Mouse (Mus musculus) lung, postnatal 0 days (tissue): ENCODE data around the gene Lrrc2. TPM values are rescaled to one million over a fixed set of nuclear protein-coding genes. Genes with fewer than 3 reads are reported as not detected.

Source experiments
- ATAC-seq: fragments of 200-750 bp; cut with Nextera tagmentation; 2 replicates; pipeline ENCODE4 v1.8.0; 2017; ENCODE audit warnings: moderate library complexity
- DNase-seq: peaks from one replicate; pipeline ENCODE4 v3.0.0-alpha.2; 2016; ENCODE audit warnings: low spot score
- H3K27ac ChIP-seq: fragments of 300-500 bp; sonication (generic); 2 replicates; pipeline ENCODE4 v1.5.1; 2014; ENCODE audit warnings: antibody characterized with exemption, mild to moderate bottlenecking, low read length, mixed read lengths
- H3K27me3 ChIP-seq: fragments of 300-500 bp; sonication (generic); replicated peaks from 2 replicates; pipeline ENCODE4 v1.6.1; 2014; ENCODE audit warnings: low read length, mixed read lengths; ENCODE audit not compliant: insufficient read depth
- H3K36me3 ChIP-seq: fragments of 300-500 bp; sonication (generic); 2 replicates; pipeline ENCODE4 v1.6.1; 2014; ENCODE audit warnings: low read length, mixed read lengths; ENCODE audit not compliant: insufficient read depth
- H3K4me1 ChIP-seq: fragments of 300-500 bp; sonication (generic); 2 replicates; pipeline ENCODE4 v1.6.1; 2014; ENCODE audit warnings: antibody characterized with exemption, low read depth, low read length, mixed read lengths; ENCODE audit not compliant: insufficient read depth
- H3K4me2 ChIP-seq: fragments of 300-500 bp; sonication (generic); replicated peaks from 2 replicates; pipeline ENCODE4 v1.6.1; 2014; ENCODE audit warnings: low read depth, mild to moderate bottlenecking, low read length, moderate library complexity, mixed read lengths
- H3K4me3 ChIP-seq: fragments of 300-500 bp; sonication (generic); 2 replicates; pipeline ENCODE4 v1.5.1; 2014; ENCODE audit warnings: low read depth, low read length
- H3K9ac ChIP-seq: fragments of 300-500 bp; sonication (generic); replicated peaks from 2 replicates; pipeline ENCODE4 v1.6.1; 2014; ENCODE audit warnings: low read depth, mild to moderate bottlenecking
- H3K9me3 ChIP-seq: fragments of 300-500 bp; sonication (generic); 2 replicates; pipeline ENCODE4 v1.6.1; 2016; ENCODE audit warnings: low read length, mixed read lengths
- CTCF ChIP-seq: IDR thresholded peaks from 2 replicates; pipeline ENCODE4 v1.5.1; 2016; ENCODE audit warnings: antibody characterized with exemption, mild to moderate bottlenecking
- EP300 ChIP-seq: IDR thresholded peaks from 2 replicates; pipeline ENCODE4 v1.6.1; 2016; ENCODE audit warnings: antibody characterized with exemption, mild to moderate bottlenecking, control low read depth
- WGBS: fragments of 180-500 bp; shearing (Covaris S2); extraction: QIAGEN DNeasy Blood & Tissue Kit; methylation state at CpG from one replicate; pipeline ENCODE4 v1.1.7; 2014; 5-methylcytosine and 5-hydroxymethylcytosine counted together
- polyA plus RNA-seq: library from polyadenylated mRNA; unstranded; fragments of >200 nt; fragmentation: Nextera tagmentation; extraction: Ambion mirVana; gene quantifications from 2 replicates; pipeline ENCODE4 v1.2.1, GENCODE M21; 2015

The Lrrc2 gene
- polyA plus RNA-seq, 1 experiment from 2014 or later = 1.6 TPM

DNA sequence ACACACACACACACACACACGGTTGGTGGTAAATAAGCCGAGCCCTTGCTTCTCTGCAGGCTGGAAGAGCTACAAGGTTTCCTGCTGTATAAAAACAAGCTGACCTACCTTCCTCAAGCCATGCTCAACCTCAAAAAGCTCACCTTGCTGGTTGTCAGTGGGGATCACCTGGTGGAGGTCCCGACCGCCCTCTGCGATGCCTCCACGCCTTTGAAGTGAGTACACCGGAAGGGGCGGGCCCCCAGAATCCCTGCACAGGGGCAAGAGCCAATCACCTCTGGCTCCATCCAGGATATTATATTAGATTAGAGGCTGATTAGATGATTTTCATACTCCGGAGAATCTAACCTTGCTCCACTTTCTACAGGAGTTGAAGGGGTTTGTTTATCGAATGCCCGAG lies 28.1 kb downstream of the Lrrc2 start:
- TF ChIP-seq EP300 (no peak), CTCF (no peak)
- H3K4me2 ChIP-seq = no peak overlapping the region
- no peak overlapping the region for H3K4me3 ChIP-seq
- no peak overlapping the region for H3K27ac ChIP-seq
- no peaks in the 10 kb centered on the region for H3K9me3 ChIP-seq
- no peaks in the 10 kb centered on the region for H3K36me3 ChIP-seq
- 91% methylated on average over 11 of the region's 11 CpGs for WGBS
- ATAC-seq = no peak
- H3K27me3 ChIP-seq = no peaks in the 10 kb centered on the region
- no peaks in the 10 kb centered on the region for H3K4me1 ChIP-seq
- no peak for DNase-seq
- H3K9ac ChIP-seq = no peak overlapping the region

- H3K27me3 ChIP-seq = no peaks in the 10 kb centered on the region
- no peak overlapping the region for H3K27ac ChIP-seq
- no peak for ATAC-seq
- H3K36me3 ChIP-seq = no peaks in the 10 kb centered on the region
- WGBS = 62% methylated on average over 4 of the region's 4 CpGs
- TF ChIP-seq CTCF = no peak
- no peak for TF ChIP-seq EP300
- H3K4me2 ChIP-seq = no peak overlapping the region
- no peaks in the 10 kb centered on the region for H3K4me1 ChIP-seq
- no peak for DNase-seq
- H3K9ac ChIP-seq = no peak overlapping the region
- no peak overlapping the region for H3K4me3 ChIP-seq
- H3K9me3 ChIP-seq = no peaks in the 10 kb centered on the region
Observed at GRCm38 (mm10) chr9:110982351-110982750, 31.0 kb downstream of the Lrrc2 start.

DNA sequence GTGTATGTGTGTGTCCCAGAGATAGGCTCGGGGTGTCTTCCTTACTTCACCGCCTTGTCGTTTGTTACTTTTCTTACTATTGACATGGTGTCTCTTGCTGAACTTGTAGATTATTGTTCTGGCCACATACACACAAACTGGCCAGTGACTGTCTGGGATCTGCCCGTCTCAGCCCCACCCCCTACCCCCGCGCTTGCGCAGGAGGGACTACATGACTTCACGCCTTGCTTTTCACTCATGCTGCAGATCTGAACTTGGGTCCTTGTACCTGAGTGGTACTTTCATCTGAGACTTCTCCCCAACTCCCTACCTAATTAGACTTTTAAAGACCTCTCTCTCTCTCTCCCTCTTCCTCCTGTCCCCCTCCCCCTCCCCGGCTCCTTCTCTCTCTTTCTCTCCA lies 32.8 kb downstream of the Lrrc2 start:
- H3K36me3 ChIP-seq = no peaks in the 10 kb centered on the region
- H3K27ac ChIP-seq = no peak overlapping the region
- 90% methylated on average over 9 of the region's 9 CpGs for WGBS
- no peaks in the 10 kb centered on the region for H3K4me1 ChIP-seq
- H3K4me2 ChIP-seq = no peak overlapping the region
- DNase-seq = no peak
- no peak for TF ChIP-seq EP300
- TF ChIP-seq CTCF = no peak
- ATAC-seq = no peak
- H3K9me3 ChIP-seq = no peaks in the 10 kb centered on the region
- no peaks in the 10 kb centered on the region for H3K27me3 ChIP-seq
- H3K9ac ChIP-seq = no peak overlapping the region
- no peak overlapping the region for H3K4me3 ChIP-seq

GRCm38 (mm10) chr9:110985541-110985940 lies 34.2 kb downstream of the Lrrc2 start:
- no peak overlapping the region for H3K9ac ChIP-seq
- no peaks in the 10 kb centered on the region for H3K36me3 ChIP-seq
- H3K27me3 ChIP-seq = no peaks in the 10 kb centered on the region
- no peak overlapping the region for H3K27ac ChIP-seq
- 94% methylated on average over 5 of the region's 5 CpGs for WGBS
- H3K9me3 ChIP-seq = no peaks in the 10 kb centered on the region
- no peak for TF ChIP-seq EP300
- no peak for TF ChIP-seq CTCF
- no peaks in the 10 kb centered on the region for H3K4me1 ChIP-seq
- no peak for ATAC-seq
- no peak overlapping the region for H3K4me2 ChIP-seq
- DNase-seq = no peak
- no peak overlapping the region for H3K4me3 ChIP-seq

- Histone ChIP-seq H3K4me1 (no peaks in the 10 kb centered on the region), H3K27me3 (no peaks in the 10 kb centered on the region), H3K36me3 (no peaks in the 10 kb centered on the region), H3K4me3 (no peak overlapping the region), H3K9ac (no peak overlapping the region), H3K27ac (no peak overlapping the region), H3K9me3 (no peaks in the 10 kb centered on the region), H3K4me2 (no peak overlapping the region)
- TF ChIP-seq EP300 (0 out of 2 replicates have a peak, but pooled peaks have one; percentile 26), CTCF (no peak)
- no peak for DNase-seq
- 0 out of 2 replicates have a peak, but pooled peaks have one; percentile 23 for ATAC-seq
- WGBS = 76% methylated on average over 8 of the region's 8 CpGs
Observed at GRCm38 (mm10) chr9:110985951-110986350, 34.6 kb downstream of the Lrrc2 start.

DNA sequence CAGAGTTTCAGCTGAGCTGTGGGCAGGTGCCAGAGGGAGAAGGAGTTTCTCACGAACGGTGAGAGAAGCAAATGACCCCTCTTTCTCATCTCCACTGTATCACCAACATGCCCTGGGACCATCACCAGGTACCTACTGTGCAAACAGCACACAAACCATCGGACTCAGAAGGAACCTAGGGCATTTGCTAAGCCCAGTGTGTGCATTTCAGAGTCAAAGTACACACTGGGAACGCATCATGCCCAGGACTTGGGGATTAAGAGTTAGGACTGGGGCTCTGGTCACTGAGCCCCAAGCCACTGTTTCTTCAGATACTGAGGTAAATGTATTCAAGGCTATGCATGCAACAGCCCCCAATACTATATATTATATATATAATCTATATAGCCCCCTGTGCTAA lies 36.0 kb downstream of the Lrrc2 start:
- no peaks in the 10 kb centered on the region for H3K36me3 ChIP-seq
- no peak for TF ChIP-seq EP300
- TF ChIP-seq CTCF = no peak
- 60% methylated on average over 4 of the region's 4 CpGs for WGBS
- no peak overlapping the region for H3K27ac ChIP-seq
- no peaks in the 10 kb centered on the region for H3K27me3 ChIP-seq
- no peak overlapping the region for H3K4me2 ChIP-seq
- no peaks in the 10 kb centered on the region for H3K4me1 ChIP-seq
- no peak for ATAC-seq
- DNase-seq = no peak
- no peak overlapping the region for H3K4me3 ChIP-seq
- H3K9me3 ChIP-seq = no peaks in the 10 kb centered on the region
- no peak overlapping the region for H3K9ac ChIP-seq

GRCm38 (mm10) chr9:110988078-110988477 lies 36.7 kb downstream of the Lrrc2 start:
- H3K27ac ChIP-seq = no peak overlapping the region
- H3K4me1 ChIP-seq = no peaks in the 10 kb centered on the region
- H3K27me3 ChIP-seq = no peaks in the 10 kb centered on the region
- no peak overlapping the region for H3K9ac ChIP-seq
- no peaks in the 10 kb centered on the region for H3K36me3 ChIP-seq
- no peak overlapping the region for H3K4me2 ChIP-seq
- H3K9me3 ChIP-seq = no peaks in the 10 kb centered on the region
- 87% methylated on average over 3 of the region's 3 CpGs for WGBS
- H3K4me3 ChIP-seq = no peak overlapping the region
- TF ChIP-seq EP300 (no peak), CTCF (no peak)
- no peak for ATAC-seq
- DNase-seq = no peak
